Mouse (Mus musculus): ENCODE measurements at regions not wholly inside any gene's neighbourhood (a gene's known extent, or its start where the extent isn't known, plus 50 kb on each side); places are given as distances from the start of the nearest gene placed in this dataset.

DNA sequence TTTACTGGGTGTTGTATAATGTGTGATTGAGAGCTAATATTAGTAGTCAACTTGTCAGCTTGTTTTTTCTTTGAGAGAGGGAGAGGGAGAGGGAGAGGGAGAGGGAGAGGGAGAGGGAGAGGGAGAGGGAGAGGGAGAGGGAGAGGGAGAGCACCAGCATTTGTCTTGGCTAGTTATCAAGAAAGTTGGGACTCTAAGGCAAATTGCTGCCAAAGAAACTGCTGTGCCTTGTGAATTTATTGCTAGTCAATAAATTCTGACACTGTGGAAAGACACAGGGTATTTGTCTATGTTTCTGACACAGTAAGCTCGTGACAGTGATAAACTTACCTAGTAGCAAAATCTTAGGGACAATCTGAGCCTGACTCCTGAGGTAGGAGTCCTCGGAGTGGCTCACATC is 61.2 kb upstream of the Gm10260 start:
- Histone ChIP-seq H3K79me3 (ENCODE audit: low read depth) (no peaks in the 10 kb centered on the region), H3K79me2 (ENCODE audit: control insufficient read depth, insufficient read depth) (no peaks in the 10 kb centered on the region), H3K36me3 (ENCODE audit: control insufficient read depth, insufficient read depth) (no peaks in the 10 kb centered on the region), H3K27me3 (ENCODE audit: control insufficient read depth, insufficient read depth, insufficient read length) (no peaks in the 10 kb centered on the region), H3K4me3 (ENCODE audit: insufficient read depth, poor library complexity, severe bottlenecking) (no peak overlapping the region), H3ac (ENCODE audit: control insufficient read depth, insufficient read length, low read depth) (no peak overlapping the region)
- TF ChIP-seq MYOG (IDR thresholded peaks at IDR 0.05; ENCODE audit: control insufficient read depth, extremely low read depth, insufficient read length) (no peak), CEBPB (IDR thresholded peaks at IDR 0.05; ENCODE audit: low read depth) (no peak), CTCF (IDR thresholded peaks at IDR 0.05; ENCODE audit: control insufficient read depth, insufficient read depth, insufficient read length) (no peak), FOSL1 (IDR thresholded peaks at IDR 0.05; ENCODE audit: insufficient read depth, low read length, poor library complexity, severe bottlenecking) (no peak), USF1 (IDR thresholded peaks at IDR 0.05; ENCODE audit: low read depth) (no peak), MAX (IDR thresholded peaks at IDR 0.05) (no peak), MYOD1 (IDR thresholded peaks at IDR 0.05; ENCODE audit: control insufficient read depth, insufficient read length, low read depth) (no peak)

DNA sequence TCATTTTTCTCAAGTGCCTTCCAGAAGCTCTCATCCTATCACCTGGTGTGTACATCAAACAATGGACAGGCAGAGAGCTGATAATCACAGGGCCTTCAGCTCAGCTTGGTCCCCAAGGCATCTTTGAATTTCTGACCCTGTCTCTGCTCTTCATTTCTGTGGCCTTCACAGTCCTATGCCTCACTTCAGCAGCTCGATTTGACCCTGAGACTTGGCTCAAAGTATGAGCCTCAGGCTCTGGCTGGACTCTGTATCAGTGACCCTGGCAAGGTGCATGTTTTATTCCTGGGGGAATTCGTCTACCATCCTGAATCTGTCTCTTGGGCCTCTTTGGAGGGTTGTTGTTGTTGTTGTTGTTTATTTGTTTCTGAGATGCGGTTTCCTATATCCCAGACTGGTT is 60.6 kb upstream of the Gm10260 start:
- TF ChIP-seq MYOD1 (IDR thresholded peaks at IDR 0.05; ENCODE audit: control insufficient read depth, insufficient read length, low read depth) (no peak), USF1 (IDR thresholded peaks at IDR 0.05; ENCODE audit: low read depth) (no peak), CTCF (IDR thresholded peaks at IDR 0.05; ENCODE audit: control insufficient read depth, insufficient read depth, insufficient read length) (no peak), CEBPB (IDR thresholded peaks at IDR 0.05; ENCODE audit: low read depth) (no peak), MAX (IDR thresholded peaks at IDR 0.05) (no peak)
- Histone ChIP-seq H3K79me2 (ENCODE audit: control insufficient read depth, insufficient read depth) (no peaks in the 10 kb centered on the region), H3K27me3 (ENCODE audit: control insufficient read depth, insufficient read depth, insufficient read length) (no peaks in the 10 kb centered on the region), H3K79me3 (ENCODE audit: low read depth) (no peaks in the 10 kb centered on the region), H3ac (ENCODE audit: control insufficient read depth, insufficient read length, low read depth) (no peak overlapping the region), H3K36me3 (ENCODE audit: control insufficient read depth, insufficient read depth) (no peaks in the 10 kb centered on the region), H3K4me3 (ENCODE audit: insufficient read depth, poor library complexity, severe bottlenecking) (no peak overlapping the region)

DNA sequence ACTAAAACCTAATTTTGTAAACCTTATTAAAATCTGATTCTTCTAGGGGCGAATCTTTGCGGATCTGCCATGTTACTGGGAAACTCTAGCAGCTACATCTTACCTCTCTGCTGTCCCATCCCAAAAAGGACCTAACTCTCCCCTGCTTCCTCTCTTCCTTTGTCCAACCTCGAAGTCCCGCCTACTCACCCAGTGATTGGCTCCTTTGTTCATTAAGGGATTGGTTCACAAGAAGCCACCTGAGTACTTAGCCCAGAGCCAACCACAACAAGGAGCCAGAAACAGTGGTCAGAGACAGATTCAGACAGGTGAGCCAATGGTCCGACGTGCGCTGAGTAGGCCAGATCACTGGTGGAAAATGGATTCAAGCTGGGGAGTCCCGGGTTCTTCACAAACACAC is 60.0 kb upstream of the Gm10260 start:
- Histone ChIP-seq H3K79me3 (ENCODE audit: low read depth) (no peaks in the 10 kb centered on the region), H3K27me3 (ENCODE audit: control insufficient read depth, insufficient read depth, insufficient read length) (no peaks in the 10 kb centered on the region), H3ac (ENCODE audit: control insufficient read depth, insufficient read length, low read depth) (no peak overlapping the region), H3K36me3 (ENCODE audit: control insufficient read depth, insufficient read depth) (no peaks in the 10 kb centered on the region), H3K4me3 (ENCODE audit: insufficient read depth, poor library complexity, severe bottlenecking) (no peak overlapping the region), H3K79me2 (ENCODE audit: control insufficient read depth, insufficient read depth) (no peaks in the 10 kb centered on the region)
- TF ChIP-seq CEBPB (IDR thresholded peaks at IDR 0.05; ENCODE audit: low read depth): no peak
- TF ChIP-seq MYOD1 (IDR thresholded peaks at IDR 0.05; ENCODE audit: control insufficient read depth, insufficient read length, low read depth): no peak
- TF ChIP-seq FOSL1 (IDR thresholded peaks at IDR 0.05; ENCODE audit: insufficient read depth, low read length, poor library complexity, severe bottlenecking): no peak

DNA sequence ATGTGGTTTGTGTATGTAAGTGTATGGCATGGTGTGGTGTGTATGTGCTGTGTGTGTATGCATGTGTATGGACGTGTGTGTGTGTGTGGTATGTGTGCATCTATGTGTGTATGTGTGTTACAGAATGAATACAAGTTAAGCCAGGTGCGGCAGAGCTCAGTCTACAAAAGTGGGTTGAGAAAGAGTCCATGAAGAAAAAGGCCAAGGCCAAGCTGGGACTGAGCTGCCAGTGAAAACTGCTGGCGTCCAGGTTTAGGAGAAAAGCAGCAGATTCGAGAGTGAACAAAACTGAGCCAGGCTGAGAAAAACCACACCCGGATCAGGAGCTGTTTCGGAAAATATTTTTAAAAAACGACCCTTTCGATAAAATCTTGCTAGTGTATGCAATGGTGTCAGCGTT is 58.6 kb upstream of the Gm10260 start:
- Histone ChIP-seq H3ac (ENCODE audit: control insufficient read depth, insufficient read length, low read depth) (no peak overlapping the region), H3K79me2 (ENCODE audit: control insufficient read depth, insufficient read depth) (no peaks in the 10 kb centered on the region), H3K36me3 (ENCODE audit: control insufficient read depth, insufficient read depth) (no peaks in the 10 kb centered on the region), H3K27me3 (ENCODE audit: control insufficient read depth, insufficient read depth, insufficient read length) (no peaks in the 10 kb centered on the region), H3K79me3 (ENCODE audit: low read depth) (no peaks in the 10 kb centered on the region), H3K4me3 (ENCODE audit: insufficient read depth, poor library complexity, severe bottlenecking) (no peak overlapping the region)
- TF ChIP-seq USF1 (IDR thresholded peaks at IDR 0.05; ENCODE audit: low read depth) (no peak), MAX (IDR thresholded peaks at IDR 0.05) (no peak), MYOD1 (IDR thresholded peaks at IDR 0.05; ENCODE audit: control insufficient read depth, insufficient read length, low read depth) (no peak), FOSL1 (IDR thresholded peaks at IDR 0.05; ENCODE audit: insufficient read depth, low read length, poor library complexity, severe bottlenecking) (no peak), CEBPB (IDR thresholded peaks at IDR 0.05; ENCODE audit: low read depth) (no peak), MYOG (IDR thresholded peaks at IDR 0.05; ENCODE audit: control insufficient read depth, extremely low read depth, insufficient read length) (no peak), CTCF (IDR thresholded peaks at IDR 0.05; ENCODE audit: control insufficient read depth, insufficient read depth, insufficient read length) (no peak)

DNA sequence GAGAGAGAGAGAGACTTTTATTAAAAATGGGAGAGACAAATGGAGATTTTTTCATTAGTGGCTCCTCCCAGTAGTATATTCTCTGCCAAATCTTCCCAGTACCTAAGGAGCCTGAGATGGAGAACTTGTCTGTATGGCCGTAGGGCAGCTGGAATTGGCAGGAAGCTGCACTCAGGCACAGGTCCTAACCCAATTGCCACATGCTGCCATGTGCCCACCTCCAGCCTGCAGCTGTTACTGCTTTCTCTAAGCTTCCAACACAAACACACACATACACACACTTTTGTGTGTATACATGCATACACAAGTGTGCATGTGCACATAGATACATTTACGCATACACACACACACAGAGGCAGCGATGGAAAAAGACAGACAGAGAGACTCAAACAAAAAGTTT is 56.5 kb upstream of the Gm10260 start:
- TF ChIP-seq CTCF (IDR thresholded peaks at IDR 0.05; ENCODE audit: control insufficient read depth, insufficient read depth, insufficient read length) (no peak), USF1 (IDR thresholded peaks at IDR 0.05; ENCODE audit: low read depth) (no peak), MYOD1 (IDR thresholded peaks at IDR 0.05; ENCODE audit: control insufficient read depth, insufficient read length, low read depth) (no peak), MYOG (IDR thresholded peaks at IDR 0.05; ENCODE audit: control insufficient read depth, extremely low read depth, insufficient read length) (no peak), CEBPB (IDR thresholded peaks at IDR 0.05; ENCODE audit: low read depth) (no peak), FOSL1 (IDR thresholded peaks at IDR 0.05; ENCODE audit: insufficient read depth, low read length, poor library complexity, severe bottlenecking) (no peak), MAX (IDR thresholded peaks at IDR 0.05) (no peak)
- H3K4me3 ChIP-seq (ENCODE audit: insufficient read depth, poor library complexity, severe bottlenecking): no peak overlapping the region
- H3K79me2 ChIP-seq (ENCODE audit: control insufficient read depth, insufficient read depth): no peaks in the 10 kb centered on the region
- no peaks in the 10 kb centered on the region for H3K27me3 ChIP-seq (ENCODE audit: control insufficient read depth, insufficient read depth, insufficient read length)
- H3ac ChIP-seq (ENCODE audit: control insufficient read depth, insufficient read length, low read depth): no peak overlapping the region
- H3K79me3 ChIP-seq (ENCODE audit: low read depth): no peaks in the 10 kb centered on the region
- H3K36me3 ChIP-seq (ENCODE audit: control insufficient read depth, insufficient read depth): no peaks in the 10 kb centered on the region
